Mouse (Mus musculus): ENCODE data around the gene Mrgprh. TPM values are rescaled to one million over a fixed set of nuclear protein-coding genes. Genes with fewer than 3 reads are reported as not detected.
A peak's percentile ranks its signal among the peaks of the same experiment; 100 is the strongest.

Gene Mrgprh
- under 1 TPM; 0.29 to 0.44 TPM for total RNA-seq (2021)
- long read RNA-seq, experiment 1 = 0 reads
- long read RNA-seq, experiment 2 = 0 reads

DNA sequence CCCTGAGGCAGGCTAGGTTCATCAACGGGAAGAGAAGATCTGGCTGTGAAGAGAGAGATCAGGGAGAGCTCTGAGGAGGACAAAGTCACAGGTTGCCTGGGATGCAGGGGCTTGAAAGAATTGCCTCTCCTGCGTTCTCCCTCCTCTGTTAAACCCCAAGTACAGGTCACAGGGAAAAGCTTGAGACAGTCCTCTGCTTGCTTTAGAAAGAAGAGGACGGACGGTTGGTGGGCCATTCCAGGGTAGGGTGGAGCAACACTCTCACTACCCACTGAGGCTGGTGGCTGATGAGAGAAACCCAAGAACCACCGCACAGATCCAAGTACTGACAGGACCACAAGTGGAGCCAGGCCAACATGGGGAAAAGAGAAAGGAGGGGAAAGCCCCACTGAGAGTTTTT lies at the start of gene Mrgprh:
TSS of gene Mrgprh (plus strand) at position 301 of the 400 bp plus-strand sequence.
- no peak for DNase-seq (ENCODE audit: low spot score in 2 of 2)
- intact Hi-C loops (cut with DNase I) = no loop called here

GRCm38 (mm10) chr17:12830351-12830750 lies 45.5 kb upstream of the Mrgprh start:
- no peak for DNase-seq (ENCODE audit: low spot score in 2 of 2)
- intact Hi-C loops (cut with DNase I) = no loop called here

- intact Hi-C loops (cut with DNase I) = no loop called here
- no peak for DNase-seq (ENCODE audit: low spot score in 2 of 2)
Measured at GRCm38 (mm10) chr17:12832231-12832630, 43.6 kb upstream of the Mrgprh start.

GRCm38 (mm10) chr17:12832657-12833056 lies 43.2 kb upstream of the Mrgprh start:
- no peak for DNase-seq (ENCODE audit: low spot score in 2 of 2)

DNA sequence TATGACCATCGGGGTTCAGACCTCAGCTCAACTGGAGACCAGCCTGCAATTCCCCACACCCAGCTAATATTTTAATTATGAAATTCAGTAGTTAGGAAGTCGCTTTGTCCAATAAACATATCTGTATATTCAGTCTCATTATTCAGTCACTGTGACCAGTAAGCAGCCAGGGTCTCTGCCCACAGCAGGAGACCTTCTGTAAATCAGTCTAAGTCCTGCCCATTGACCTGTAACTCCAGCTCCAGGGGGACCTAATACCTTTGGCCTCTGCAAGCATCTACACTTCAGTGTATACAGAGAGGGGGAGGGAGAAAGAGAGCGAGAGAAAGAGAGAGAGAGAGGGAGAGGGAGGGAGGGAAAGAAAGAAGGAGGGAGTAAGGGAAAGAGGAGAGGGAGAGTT lies 41.5 kb upstream of the Mrgprh start:
- no peak for DNase-seq (ENCODE audit: low spot score in 2 of 2)
- intact Hi-C loops (cut with DNase I) = no loop called here

More at GRCm38 (mm10) chr17:12832657-12833056, 43.2 kb upstream of the Mrgprh start:
- intact Hi-C loops (cut with DNase I) = no loop called here

DNA sequence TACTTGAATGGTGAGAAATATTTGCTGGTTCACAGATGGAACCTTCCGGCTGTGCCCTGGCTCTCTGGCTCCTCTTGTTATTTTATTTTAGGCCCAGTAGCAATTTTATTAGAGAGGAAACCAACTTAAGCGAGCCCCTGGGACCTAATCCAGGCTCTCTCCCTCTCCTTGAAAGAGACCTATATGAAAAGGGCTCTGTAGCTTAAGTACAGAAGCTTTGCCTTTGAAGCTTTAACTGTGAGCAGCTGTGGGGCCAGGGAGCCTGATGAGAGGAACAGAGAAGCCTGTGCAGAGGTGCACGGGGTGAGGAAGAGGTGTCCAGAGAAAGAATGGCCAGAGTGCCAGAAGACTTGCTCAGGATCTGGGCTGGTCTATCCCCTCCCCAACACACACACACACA lies 41.0 kb upstream of the Mrgprh start:
- DNase-seq (ENCODE audit: low spot score in 2 of 2) = no peak
- intact Hi-C loops (cut with DNase I) = no loop called here

DNA sequence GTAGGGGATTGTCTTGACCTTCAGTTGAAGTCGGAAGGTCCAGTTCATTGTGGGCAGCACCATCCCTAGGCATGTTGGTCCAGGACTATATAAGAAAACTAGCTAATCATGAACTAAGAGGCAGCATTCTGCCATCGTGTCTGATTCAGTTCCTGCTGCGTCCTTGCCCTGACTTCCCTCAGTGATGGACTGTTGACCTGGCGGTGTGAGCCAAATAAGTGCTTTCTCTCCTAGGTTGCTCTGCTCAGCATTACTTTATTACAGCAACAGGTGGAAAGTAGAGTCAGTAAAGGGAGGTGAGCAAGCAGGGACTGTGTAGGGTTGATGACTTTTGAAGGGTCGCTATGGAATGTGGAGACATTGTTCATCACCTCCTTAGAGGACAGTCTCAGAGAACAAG lies 40.1 kb upstream of the Mrgprh start:
- no peak for DNase-seq (ENCODE audit: low spot score in 2 of 2)
- intact Hi-C loops (cut with DNase I) = no loop called here

GRCm38 (mm10) chr17:12839475-12840267 lies 36.2 kb upstream of the Mrgprh start:
- peak; percentile 37 to 74 for DNase-seq (ENCODE audit: low spot score in 2 of 2)
- intact Hi-C loops (cut with DNase I) = no loop called here

DNA sequence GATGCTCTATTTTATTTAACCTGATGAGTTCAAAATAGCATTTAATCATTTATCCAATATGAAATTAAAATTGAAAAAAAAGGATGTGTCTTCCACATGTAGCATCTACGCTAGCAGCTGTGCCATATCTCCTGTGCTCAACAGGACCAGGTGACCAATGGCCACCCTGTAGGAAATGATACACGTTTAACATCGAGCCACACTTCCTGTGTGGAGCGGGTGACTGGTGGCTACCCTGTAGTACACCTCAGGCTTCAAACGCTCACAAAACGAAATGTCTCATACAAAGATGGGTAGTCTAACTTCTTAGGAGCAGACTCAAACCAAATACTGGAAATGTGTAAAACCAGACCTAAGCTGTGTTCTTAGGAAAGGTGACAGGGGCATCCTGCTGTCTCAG lies 32.0 kb upstream of the Mrgprh start:
- no peak for DNase-seq (ENCODE audit: low spot score in 2 of 2)
- intact Hi-C loops (cut with DNase I) = no loop called here

GRCm38 (mm10) chr17:12844540-12844939 lies 31.3 kb upstream of the Mrgprh start:
- DNase-seq (ENCODE audit: low spot score in 2 of 2) = peak; percentile 46 to 61
- intact Hi-C loops (cut with DNase I) = no loop called here

DNA sequence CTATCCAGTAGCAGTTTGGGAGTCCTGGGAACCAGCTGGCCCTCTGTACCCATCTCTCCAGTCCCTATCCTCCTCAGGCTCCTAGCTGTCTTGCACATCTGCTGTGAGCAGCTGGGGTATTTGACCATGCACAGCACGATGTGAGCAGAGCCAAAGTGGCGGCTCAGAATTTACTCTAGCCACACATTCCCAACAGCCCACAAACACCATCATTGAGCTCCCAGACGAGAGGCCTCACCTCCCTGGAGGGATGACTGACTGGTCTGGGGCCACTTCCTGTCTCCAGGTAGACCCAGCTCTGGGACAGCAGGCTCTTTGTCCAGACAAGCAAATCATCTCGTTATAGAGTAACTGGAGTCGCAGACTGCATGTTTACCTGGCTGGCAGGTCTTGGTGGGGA lies 30.0 kb upstream of the Mrgprh start:
- DNase-seq (ENCODE audit: low spot score in 2 of 2) = no peak
- intact Hi-C loops (cut with DNase I) = no loop called here

DNA sequence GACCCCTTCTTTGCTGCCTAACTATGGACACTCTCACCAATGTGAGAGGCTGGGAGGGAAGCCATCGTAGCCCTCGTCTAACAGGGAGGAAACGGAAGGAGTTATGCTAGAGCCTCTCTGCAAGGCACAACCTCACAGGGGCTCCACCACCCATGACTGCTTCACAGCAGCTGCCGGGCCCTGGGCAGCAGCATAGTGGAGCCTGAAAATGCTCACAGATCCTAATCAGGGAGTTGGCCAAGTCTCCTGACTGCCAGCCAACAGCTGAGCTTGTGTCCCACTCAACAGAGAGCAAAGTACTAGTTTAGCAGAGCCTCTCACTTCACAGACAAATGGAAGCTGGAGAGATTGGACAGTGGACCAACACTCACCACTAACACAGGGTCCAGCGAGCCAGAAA lies 29.4 kb upstream of the Mrgprh start:
- intact Hi-C loops (cut with DNase I) = no loop called here
- peak in 1 of 2 experiments; percentile 58 for DNase-seq (ENCODE audit: low spot score in 2 of 2)

DNA sequence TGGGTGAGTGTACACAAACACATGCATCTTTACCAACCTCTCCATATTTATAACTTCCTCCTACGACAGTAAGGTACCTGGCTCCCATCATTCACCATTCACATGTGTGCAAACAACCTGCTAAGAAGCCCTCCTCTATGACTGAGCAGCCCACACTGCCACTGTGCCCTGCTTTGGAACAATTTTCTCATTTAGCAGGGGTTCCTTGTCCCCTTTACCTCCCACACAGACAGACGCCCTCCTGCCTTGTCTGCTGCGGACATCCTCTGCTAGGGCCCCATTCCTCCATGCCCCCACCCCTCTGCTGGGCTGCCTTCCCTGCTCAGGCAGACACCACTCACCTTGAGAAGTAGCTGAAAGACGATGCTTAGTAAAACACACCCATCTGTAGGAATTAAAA lies 28.1 kb upstream of the Mrgprh start:
- DNase-seq (ENCODE audit: low spot score in 2 of 2) = no peak
- intact Hi-C loops (cut with DNase I) = no loop called here

DNA sequence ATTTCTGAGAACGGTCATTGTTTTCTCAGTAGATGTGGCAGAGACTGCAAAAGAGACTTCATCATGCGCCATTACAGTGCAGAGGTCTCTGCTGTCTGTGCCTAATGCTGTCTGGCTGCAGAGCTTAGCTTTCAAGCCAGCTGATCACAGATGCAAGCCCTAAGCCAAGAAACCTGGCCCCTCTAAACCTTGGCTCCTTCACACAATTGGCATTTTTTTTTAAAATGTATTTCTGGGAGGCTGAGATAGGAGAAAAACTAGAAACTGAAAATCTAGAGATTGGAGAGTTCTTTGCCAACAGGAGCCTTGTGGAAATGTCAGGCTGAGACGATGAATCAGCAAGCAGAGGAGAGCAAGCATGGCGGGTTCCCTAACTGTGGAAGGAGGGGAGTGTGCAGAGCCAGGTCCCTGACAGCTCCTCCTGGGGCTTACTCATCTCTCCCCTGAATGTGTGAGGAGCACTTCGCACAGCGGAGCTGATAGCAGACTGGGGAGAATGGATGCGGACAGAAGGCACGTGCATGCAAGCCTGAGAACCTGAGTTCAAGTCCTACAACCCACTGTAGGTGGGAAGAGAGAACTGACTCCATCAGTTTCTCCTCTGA lies 26.0 kb upstream of the Mrgprh start:
- intact Hi-C loops (cut with DNase I) = no loop called here
- peak; percentile 56 to 64 for DNase-seq (ENCODE audit: low spot score in 2 of 2)

DNA sequence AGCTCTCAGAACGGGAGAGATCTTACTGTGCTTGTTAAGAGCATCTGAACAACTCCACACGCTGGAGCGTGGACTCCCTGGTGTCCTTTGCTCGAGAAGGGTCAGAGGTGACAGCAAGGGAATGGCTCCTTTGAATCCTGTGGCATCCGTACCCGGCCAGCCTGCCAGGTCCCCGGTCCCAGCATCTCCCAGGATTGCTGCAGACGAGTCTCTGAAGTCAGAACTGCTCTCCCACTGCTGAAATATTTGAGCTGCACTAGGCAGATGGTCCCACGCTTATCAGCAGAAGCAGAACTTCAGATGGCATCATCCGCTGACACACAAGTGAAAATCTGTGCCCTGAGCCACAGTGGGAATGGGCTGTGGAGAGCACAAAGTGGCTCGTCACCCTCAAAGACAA lies 24.1 kb upstream of the Mrgprh start:
- intact Hi-C loops (cut with DNase I) = no loop called here
- peak; percentile 52 to 57 for DNase-seq (ENCODE audit: low spot score in 2 of 2)

- intact Hi-C loops (cut with DNase I) = no loop called here
- peak in 1 of 2 experiments; percentile 36 for DNase-seq (ENCODE audit: low spot score in 2 of 2)
Measured at GRCm38 (mm10) chr17:12853821-12854220, 22.0 kb upstream of the Mrgprh start.

DNA sequence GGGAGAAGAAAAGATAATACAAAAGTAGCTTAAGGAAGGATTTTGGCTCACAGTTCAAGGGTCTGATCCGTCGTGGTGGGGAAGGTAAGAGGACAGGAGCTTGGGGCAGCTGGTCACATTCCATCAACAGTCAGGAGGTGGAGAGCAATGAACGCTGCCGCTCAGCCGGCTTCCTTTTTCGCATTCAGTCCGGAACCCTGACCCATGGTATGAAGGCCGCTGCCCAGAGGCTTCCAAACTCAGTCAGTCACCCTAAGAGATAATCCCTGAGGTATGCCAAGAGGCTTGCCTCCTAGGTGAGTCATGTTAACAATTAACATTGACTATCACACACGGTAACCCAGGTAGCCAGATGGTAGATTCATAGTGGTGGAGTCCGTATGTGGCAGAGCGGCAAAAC lies 21.4 kb upstream of the Mrgprh start:
- intact Hi-C loops (cut with DNase I) = no loop called here
- no peak for DNase-seq (ENCODE audit: low spot score in 2 of 2)

- intact Hi-C loops (cut with DNase I) = no loop called here
- no peak for DNase-seq (ENCODE audit: low spot score in 2 of 2)
Measured at GRCm38 (mm10) chr17:12857395-12857794, 18.4 kb upstream of the Mrgprh start.

DNA sequence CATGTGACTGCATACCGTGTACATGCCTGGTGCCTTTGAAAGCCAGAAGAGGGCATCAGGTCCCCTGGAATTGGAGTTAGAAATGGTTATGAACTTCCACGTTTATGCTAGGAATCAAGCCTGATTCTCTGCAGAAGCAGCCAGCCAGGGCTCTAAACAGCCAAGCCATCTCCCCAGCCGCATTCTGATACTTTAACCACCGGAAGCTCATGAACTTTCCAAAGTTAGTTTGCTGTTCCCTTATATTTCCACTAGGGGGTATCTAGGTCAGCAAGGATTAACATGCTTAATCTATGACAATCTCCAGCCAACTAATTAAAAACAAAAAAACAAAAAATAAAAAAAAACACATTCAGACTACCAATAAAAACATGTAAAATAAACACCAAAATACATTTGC lies 17.8 kb upstream of the Mrgprh start:
- DNase-seq (ENCODE audit: low spot score in 2 of 2) = no peak
- intact Hi-C loops (cut with DNase I) = no loop called here

- intact Hi-C loops (cut with DNase I) = no loop called here
- DNase-seq (ENCODE audit: low spot score in 2 of 2) = no peak
Measured at GRCm38 (mm10) chr17:12859006-12859520, 16.8 kb upstream of the Mrgprh start.

DNA sequence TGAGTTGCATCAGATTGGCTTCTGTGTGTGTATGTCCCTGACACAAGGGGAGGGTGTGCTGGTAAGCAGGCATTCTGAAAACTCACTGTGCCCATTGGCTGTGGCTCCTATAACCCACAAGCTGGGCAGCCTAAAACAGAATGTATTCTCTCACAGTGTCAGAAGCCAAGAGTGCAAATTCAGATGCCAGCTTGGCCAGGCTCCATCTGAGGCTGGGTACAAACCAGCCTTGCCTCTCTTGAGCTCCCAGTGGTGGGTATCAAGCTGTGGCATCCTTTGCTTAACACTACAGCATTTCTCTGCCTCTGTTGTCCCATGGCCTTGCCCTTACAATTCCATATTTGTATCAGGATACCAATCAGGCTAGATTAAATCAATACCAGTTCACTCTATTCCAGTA lies 11.7 kb upstream of the Mrgprh start:
- intact Hi-C loops (cut with DNase I) = loop anchor here (10.0 kb wide), 1 partner anchor 449 kb away; no protein-coding TSS in a partner anchor
- DNase-seq (ENCODE audit: low spot score in 2 of 2) = no peak

Measured in left cerebral cortex, postnatal 14 days (tissue).